Mouse (Mus musculus): ENCODE data around the gene Adat3. TPM values are rescaled to one million over a fixed set of nuclear protein-coding genes. Genes with fewer than 3 reads are reported as not detected.
A peak's percentile ranks its signal among the peaks of the same experiment; 100 is the strongest.

The Adat3 gene
- polyA plus RNA-seq, 1 experiment from 2014 or later: 6.0 TPM

DNA sequence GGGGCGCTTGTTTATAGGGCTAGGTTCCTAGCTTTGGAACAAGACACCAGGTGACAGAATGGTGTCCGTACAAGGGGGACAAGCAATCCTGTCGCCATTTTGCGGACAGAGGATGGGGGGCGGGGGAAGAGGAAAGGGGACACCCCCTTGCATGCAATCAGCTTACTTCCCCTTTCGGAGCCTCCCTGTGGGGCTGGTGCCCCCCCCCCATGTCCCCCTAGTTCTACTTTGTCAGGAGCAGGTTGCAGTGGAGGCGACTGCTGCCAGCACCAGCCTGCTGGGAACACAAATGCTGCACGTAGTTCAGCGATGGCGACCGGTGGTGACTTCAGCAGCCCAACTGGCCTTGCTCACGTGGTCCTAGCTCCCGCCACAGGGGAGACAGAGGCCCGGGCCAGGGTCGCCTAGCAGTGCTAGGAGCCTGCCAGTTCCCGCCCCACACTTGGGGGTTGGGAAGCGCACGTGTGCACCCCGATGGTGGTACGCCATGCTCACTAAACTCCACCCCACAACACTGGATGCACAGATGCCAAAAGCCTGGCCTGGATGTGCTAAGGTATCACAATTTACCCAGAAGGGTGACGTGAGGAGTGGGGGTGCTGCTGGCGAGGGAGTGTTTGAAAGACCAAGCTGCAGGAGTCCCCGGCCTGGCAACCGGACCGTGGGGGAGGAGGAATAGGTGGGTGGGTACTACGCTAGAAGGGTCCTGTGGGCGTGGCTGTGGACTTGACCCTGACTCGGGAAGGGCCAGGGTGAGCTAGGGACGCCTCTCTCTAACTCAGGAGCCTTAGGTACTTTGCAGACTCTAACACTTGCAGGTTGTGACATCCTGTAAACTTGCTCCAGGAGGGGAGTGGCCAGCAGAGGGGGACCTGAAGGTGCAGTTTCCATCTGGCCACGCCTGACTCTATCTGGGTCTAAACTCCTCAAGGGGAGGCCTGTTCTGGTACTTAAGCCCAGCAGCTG lies 31.5 kb upstream of the Adat3 start:
- peak overlapping the region; percentile 36 for H3K4me2 ChIP-seq
- H3K27ac ChIP-seq: no peak overlapping the region
- H3K9me3 ChIP-seq: no peaks in the 10 kb centered on the region
- WGBS: 23% methylated on average over 30 of the region's 30 CpGs
- H3K4me1 ChIP-seq: peaks cover 56% of the 10 kb centered on the region
- no peaks in the 10 kb centered on the region for H3K36me3 ChIP-seq (replicated peaks)
- no peak for ATAC-seq (replicated peaks)
- H3K4me3 ChIP-seq: no peak overlapping the region
- H3K27me3 ChIP-seq (replicated peaks): no peaks in the 10 kb centered on the region
- H3K9ac ChIP-seq: peak overlapping the region; percentile 11; the same call in 1 of the 2 replicates

DNA sequence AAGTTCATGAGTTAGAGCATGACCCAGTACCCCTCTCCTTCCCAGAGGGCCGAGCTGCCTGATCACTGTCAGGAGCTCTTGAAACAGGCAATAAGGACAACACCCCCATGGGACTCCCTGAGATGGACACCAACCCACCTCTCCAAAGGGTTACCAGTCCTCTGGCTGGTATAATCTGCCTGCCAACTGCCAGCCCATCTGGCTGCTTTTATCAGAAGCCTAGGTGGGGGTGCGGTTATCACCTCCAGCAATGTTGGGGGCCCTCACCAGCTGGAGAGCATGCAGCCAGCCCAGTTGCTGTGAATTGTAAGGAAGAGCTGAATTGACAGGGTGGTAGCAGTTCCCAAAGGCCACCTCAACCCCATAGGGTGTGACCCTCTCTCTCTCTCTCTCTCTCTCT lies 30.2 kb upstream of the Adat3 start:
- 89% methylated on average over 2 of the region's 2 CpGs for WGBS
- Histone ChIP-seq H3K9ac (no peak overlapping the region), H3K4me3 (no peak overlapping the region), H3K4me2 (no peak overlapping the region), H3K9me3 (no peaks in the 10 kb centered on the region), H3K27ac (no peak overlapping the region), H3K27me3 (replicated peaks) (no peaks in the 10 kb centered on the region), H3K4me1 (peaks cover 47% of the 10 kb centered on the region), H3K36me3 (replicated peaks) (no peaks in the 10 kb centered on the region)
- ATAC-seq (replicated peaks): no peak

DNA sequence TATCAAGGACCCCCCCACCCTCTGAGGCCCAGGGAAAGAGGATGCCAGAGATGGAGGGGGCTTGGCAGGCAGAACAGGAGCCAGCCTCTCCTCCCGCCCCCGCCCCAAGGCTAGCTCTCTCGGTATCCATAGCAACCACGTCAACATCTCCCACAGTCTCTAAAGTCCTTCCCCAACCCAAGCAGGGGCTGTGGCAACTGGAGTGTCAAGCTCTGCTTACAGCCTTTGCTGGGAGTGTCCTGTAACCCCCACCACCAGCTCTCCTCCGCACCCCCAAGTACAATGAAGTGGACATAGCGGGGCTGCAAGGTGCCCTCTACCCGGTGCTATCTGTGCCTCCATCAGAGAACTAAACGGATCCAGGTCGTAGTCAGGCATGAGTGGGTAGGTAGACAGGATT lies 28.7 kb upstream of the Adat3 start:
- no peak for ATAC-seq (replicated peaks)
- no peaks in the 10 kb centered on the region for H3K36me3 ChIP-seq (replicated peaks)
- no peak overlapping the region for H3K4me2 ChIP-seq
- no peaks in the 10 kb centered on the region for H3K9me3 ChIP-seq
- H3K27me3 ChIP-seq (replicated peaks): no peaks in the 10 kb centered on the region
- no peak overlapping the region for H3K27ac ChIP-seq
- 42% methylated on average over 9 of the region's 9 CpGs for WGBS
- no peak overlapping the region for H3K4me3 ChIP-seq
- H3K9ac ChIP-seq: no peak overlapping the region
- peaks cover 54% of the 10 kb centered on the region for H3K4me1 ChIP-seq

DNA sequence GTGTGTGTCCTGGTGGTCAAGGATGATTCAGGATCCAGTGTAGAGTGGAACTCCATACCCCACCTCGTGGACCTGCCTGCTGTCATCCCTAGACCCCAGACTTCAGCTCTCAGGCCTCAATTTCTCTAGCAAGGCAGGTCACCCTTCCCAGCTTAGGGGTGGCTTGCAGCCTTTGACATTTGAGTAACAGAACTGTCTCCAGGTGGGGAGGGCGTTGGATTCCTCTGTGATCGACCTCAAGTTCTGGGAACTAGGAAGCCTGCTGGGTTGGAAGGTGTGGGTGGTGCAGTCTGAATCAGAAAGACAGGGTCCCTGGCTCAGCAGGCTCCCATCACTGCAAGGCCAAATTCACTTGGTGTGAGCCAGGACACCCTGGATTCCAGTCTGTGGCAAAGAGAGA lies 27.8 kb upstream of the Adat3 start:
- Histone ChIP-seq H3K9ac (no peak overlapping the region), H3K27ac (no peak overlapping the region), H3K9me3 (no peaks in the 10 kb centered on the region), H3K27me3 (replicated peaks) (no peaks in the 10 kb centered on the region), H3K4me1 (peaks cover 57% of the 10 kb centered on the region), H3K4me2 (peak overlapping the region; percentile 85), H3K36me3 (replicated peaks) (no peaks in the 10 kb centered on the region), H3K4me3 (no peak overlapping the region)
- no peak for ATAC-seq (replicated peaks)
- WGBS: 78% methylated on average over 3 of the region's 3 CpGs

DNA sequence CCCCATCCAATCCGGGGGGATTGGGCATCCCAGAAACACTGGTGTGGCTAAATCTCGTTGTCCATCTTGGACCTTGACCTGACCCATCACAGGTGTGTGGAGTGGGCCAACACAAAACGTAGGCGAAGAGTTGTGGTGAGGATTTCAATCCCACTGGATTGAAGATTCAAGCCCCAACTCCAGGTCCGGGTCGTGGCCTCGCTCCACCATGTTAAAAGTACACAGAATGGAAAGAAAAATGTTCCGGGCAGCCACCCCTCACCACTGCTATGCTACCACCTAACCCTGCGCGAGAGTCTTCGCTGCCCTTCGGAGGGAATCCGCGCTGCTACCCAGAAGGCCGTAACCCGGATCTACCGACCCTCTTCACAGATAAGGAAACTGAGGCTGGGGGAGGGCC lies 26.8 kb upstream of the Adat3 start:
- Histone ChIP-seq H3K9ac (peak overlapping the region; percentile 57), H3K4me3 (peak overlapping the region; percentile 64), H3K4me1 (peaks cover 51% of the 10 kb centered on the region), H3K9me3 (no peaks in the 10 kb centered on the region), H3K4me2 (peak overlapping the region; percentile 85), H3K27me3 (replicated peaks) (no peaks in the 10 kb centered on the region), H3K36me3 (replicated peaks) (no peaks in the 10 kb centered on the region), H3K27ac (no peak overlapping the region)
- WGBS: 16% methylated on average over 17 of the region's 17 CpGs
- ATAC-seq (replicated peaks): no peak

DNA sequence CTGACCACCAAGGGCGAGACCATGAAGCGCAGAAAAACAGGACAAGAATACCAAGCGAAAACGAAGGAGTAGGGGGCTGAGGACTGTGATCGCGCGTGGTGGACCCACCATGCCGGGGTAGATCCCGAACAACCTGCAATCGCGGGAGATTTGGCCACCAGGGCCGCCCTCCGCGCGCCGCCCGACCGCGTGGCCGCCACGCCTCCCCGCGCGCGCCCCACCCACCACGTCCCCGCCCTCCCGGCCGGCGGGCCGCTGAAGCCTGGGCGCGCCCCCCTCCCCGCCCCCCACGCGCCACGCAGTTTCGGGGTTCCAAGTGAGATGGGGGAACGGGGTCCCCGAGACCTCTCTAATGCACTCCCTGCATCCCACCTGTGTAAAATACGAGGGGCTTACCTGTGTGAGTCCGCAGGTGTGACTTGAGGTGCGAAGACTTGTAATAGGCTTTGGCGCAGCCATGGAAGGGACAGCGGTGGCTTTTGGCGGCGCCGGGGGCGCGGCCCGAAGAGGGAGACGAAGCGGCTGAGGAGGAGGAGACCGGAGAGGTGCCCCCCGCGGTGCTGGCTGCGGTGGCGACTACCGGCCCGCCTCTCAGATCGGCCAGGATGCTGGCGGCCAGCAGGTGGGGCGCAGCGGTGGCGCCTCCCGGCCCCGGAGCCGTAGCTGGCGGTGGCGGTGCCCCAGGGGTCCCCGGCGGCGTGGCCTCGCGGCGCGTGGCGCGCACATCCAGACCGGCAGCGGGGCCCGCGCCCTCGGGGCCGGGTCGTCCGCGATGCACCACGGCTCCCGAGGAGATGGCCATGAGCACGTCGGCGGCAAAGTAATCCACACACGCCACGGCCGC lies 26.1 kb upstream of the Adat3 start:
- under 1% methylated on average over 86 of the region's 96 CpGs for WGBS
- ATAC-seq (replicated peaks): no peak; the same call in 1 of the 2 replicates

DNA sequence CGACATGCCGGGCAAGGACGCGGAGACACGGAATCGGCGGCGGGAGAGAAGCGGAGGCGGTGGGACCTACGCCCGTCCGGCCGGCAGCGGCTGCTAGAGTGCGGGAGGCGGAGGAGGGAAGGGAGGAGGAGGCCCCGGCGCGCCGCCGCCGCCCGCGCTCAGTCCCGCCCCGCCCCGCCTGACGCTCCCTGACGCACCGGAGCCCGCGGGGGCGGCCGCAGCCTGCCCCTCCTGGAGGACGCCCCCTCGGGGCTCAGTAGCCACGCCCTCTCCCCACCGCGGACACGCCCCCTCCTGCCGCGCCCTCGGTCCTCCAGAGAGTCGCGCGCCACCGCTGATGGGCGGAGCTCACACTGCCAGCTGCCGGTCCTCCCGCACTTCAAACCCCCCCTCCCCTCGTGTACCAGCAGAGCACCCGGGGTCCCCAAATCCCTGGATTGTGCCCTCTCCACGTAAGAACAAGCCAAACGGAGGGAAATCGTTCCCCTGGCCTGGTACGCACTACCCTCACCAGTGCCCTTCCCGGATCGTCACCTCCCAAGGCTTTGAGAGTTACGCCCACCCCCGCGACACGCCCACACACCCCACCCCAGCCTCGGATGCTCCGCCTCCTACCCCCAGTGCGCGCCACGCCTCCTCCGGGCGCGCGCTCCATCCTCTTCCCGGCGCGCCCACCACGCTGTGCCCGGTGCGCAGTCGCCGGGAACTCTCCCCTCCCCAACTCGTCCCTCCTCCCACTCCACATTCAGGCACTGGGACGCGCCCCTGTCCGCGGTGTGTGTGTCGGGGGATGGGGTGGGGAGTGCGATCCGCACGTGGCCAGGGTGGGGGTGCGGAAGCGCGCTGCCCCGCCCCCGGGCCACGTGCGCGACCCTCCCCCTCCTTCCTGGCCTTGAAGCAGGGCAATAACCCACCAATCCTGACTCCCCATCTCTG lies 25.2 kb upstream of the Adat3 start, which contains the start of gene Klf16:
Klf16 (minus strand) TSS at position 127 of the 936 bp plus-strand sequence.
- H3K27me3 ChIP-seq (replicated peaks): no peaks in the 10 kb centered on the region
- under 1% methylated on average over 58 of the region's 97 CpGs for WGBS
- peak within 1 kb of the TSS; percentile 85 for H3K4me2 ChIP-seq
- H3K4me1 ChIP-seq: peaks cover 41% of the 10 kb centered on the region
- no peaks in the 10 kb centered on the region for H3K36me3 ChIP-seq (replicated peaks)
- H3K27ac ChIP-seq: peak within 1 kb of the TSS; percentile 82
- H3K4me3 ChIP-seq: peak within 1 kb of the TSS; percentile 64
- no peaks in the 10 kb centered on the region for H3K9me3 ChIP-seq
- peak within 1 kb of the TSS; percentile 57 for H3K9ac ChIP-seq
- peak; percentile 83 for ATAC-seq (replicated peaks)

More for the DNA sequence above, 26.1 kb upstream of the Adat3 start:
- H3K27ac ChIP-seq: peak overlapping the region; percentile 82
- peaks cover 44% of the 10 kb centered on the region for H3K4me1 ChIP-seq
- H3K9ac ChIP-seq: peak overlapping the region; percentile 57
- H3K4me2 ChIP-seq: peak overlapping the region; percentile 85
- no peaks in the 10 kb centered on the region for H3K27me3 ChIP-seq (replicated peaks)
- peak overlapping the region; percentile 64 for H3K4me3 ChIP-seq
- H3K9me3 ChIP-seq: no peaks in the 10 kb centered on the region
- H3K36me3 ChIP-seq (replicated peaks): no peaks in the 10 kb centered on the region

DNA sequence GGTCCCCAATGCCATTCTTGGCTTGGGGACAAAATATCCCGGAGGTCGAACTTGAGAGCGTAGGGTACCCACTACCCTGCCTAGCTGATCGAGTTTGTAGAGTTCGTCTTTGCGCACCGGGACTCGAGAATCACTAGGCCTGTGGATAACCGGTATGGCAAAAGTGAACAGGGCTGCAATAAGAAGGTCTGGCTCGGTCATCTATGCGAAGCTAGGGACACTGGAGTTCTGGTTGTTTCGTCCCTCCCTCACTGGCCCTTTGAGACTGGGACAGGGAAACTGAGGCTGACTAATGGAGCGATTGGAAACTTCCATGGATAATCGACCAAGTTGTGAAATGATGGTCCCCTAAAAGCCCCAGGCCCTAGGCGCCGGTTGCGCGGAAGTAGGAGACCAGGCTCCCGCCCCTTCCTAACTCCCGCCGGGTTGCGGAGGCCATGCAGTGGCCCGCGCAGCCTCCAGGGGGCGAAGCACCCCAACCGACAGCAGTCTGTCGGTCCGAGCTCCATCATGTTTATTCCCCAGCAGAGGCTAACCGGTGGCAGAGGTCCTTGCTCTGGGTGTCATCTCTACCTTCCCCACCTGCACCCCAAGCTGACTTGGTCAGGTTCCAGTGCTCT lies 24.4 kb upstream of the Adat3 start:
- Histone ChIP-seq H3K4me3 (peak overlapping the region; percentile 64), H3K4me2 (peak overlapping the region; percentile 85), H3K27ac (peak overlapping the region; percentile 82), H3K4me1 (peaks cover 41% of the 10 kb centered on the region), H3K36me3 (replicated peaks) (no peaks in the 10 kb centered on the region), H3K9me3 (no peaks in the 10 kb centered on the region), H3K27me3 (replicated peaks) (no peaks in the 10 kb centered on the region), H3K9ac (peak overlapping the region; percentile 57; the same call in 1 of the 2 replicates)
- WGBS: under 1% methylated on average over 29 of the region's 29 CpGs
- 0 out of 2 replicates have a peak, but pooled peaks have one; percentile 6 for ATAC-seq (replicated peaks)

DNA sequence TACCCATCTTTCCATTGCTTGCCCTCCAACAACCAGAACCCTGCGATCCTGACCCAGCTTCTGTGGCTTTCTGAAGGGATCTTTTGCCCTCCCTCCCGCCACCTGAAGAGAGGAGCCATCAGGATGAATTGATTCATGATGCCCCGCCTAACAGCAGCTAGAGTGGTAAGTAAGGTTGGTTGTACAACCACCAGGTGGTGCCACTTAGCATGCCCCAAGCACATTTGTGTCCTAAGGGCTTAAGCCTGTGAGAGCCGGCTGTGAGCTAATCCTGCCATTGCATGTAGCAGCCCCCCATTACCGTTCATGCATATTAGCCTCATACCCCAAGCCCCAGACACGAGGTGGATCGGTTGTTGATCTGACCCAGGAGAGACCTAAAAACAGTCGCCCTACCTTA lies 23.8 kb upstream of the Adat3 start:
- Histone ChIP-seq H3K4me2 (peak overlapping the region; percentile 85; the same call in 1 of the 2 replicates), H3K4me3 (no peak overlapping the region), H3K4me1 (peaks cover 36% of the 10 kb centered on the region), H3K9ac (no peak overlapping the region), H3K27me3 (replicated peaks) (no peaks in the 10 kb centered on the region), H3K36me3 (replicated peaks) (no peaks in the 10 kb centered on the region), H3K27ac (no peak overlapping the region), H3K9me3 (no peaks in the 10 kb centered on the region)
- ATAC-seq (replicated peaks): no peak
- 4% methylated on average over 8 of the region's 8 CpGs for WGBS

DNA sequence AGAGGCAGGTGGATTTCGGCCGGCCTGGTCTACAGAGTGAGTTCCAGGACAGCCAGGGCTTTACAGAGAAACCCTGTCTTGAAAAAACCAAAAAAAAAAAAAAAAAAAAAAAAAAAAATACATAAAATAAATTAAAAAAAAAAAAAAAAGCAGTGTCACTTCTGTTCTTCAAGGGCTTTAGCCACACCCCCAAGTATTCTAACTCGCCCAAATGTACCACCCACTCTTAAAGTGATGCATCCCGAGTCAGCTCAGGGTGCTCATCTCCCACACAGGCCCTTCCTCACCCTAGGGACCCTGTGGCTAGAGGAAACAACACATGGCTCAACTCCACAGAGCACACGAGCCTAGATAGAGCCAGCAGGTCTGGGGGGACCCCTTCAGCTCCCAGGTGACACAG lies 19.6 kb upstream of the Adat3 start:
- H3K4me2 ChIP-seq: no peak overlapping the region
- no peaks in the 10 kb centered on the region for H3K36me3 ChIP-seq (replicated peaks)
- H3K27me3 ChIP-seq (replicated peaks): no peaks in the 10 kb centered on the region
- ATAC-seq (replicated peaks): no peak
- H3K4me3 ChIP-seq: no peak overlapping the region
- no peak overlapping the region for H3K9ac ChIP-seq
- peaks cover 20% of the 10 kb centered on the region for H3K4me1 ChIP-seq
- H3K9me3 ChIP-seq: no peaks in the 10 kb centered on the region
- WGBS: 88% methylated on average over 5 of the region's 5 CpGs
- H3K27ac ChIP-seq: no peak overlapping the region

DNA sequence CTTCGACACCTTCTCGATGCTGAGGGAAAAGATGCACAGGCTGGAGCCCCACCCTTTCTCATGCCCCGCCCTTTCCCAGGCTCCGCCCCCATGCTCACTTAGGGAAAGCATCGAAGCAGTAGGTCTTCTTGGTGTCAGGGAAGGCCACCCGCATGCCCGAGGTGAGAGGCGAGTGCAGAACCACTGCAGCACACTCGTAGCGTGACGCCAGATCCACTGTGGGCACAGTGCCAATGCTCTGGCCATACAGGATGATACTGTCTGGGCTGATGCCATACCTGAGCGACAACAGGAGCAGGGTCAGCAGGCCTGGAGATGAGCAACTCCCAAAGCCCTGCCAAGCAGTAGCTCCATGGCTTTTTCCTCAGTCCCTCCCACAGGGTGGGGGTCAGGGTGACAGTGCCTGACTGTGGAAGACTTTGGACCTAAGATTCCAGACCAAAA lies 18.6 kb upstream of the Adat3 start:
- no peaks in the 10 kb centered on the region for H3K36me3 ChIP-seq (replicated peaks)
- H3K4me2 ChIP-seq: no peak overlapping the region
- no peaks in the 10 kb centered on the region for H3K27me3 ChIP-seq (replicated peaks)
- no peak overlapping the region for H3K27ac ChIP-seq
- peaks cover 22% of the 10 kb centered on the region for H3K4me1 ChIP-seq
- ATAC-seq (replicated peaks): no peak; the same call in 1 of the 2 replicates
- H3K4me3 ChIP-seq: no peak overlapping the region
- 64% methylated on average over 12 of the region's 12 CpGs for WGBS
- H3K9me3 ChIP-seq: no peaks in the 10 kb centered on the region
- no peak overlapping the region for H3K9ac ChIP-seq
